Mouse (Mus musculus) mature B cell (primary cell): Measurements from ENCODE around the gene Ppan.

ENCODE experiments used
- in situ Hi-C: fragments of 300-500 bp; cut with MboI; formaldehyde crosslinking; loops from 2 replicates; pipeline ENCODE4 v1.14.3; 2019

The Ppan gene

GRCm38 (mm10) chr9:20879097-20879792, 8.7 kb upstream of the Ppan start, which contains the start of gene Angptl6:
Gene Angptl6, minus strand, starts transcription at chr9:20879727.
- in situ Hi-C loops, result no loop called here

GRCm38 (mm10) chr9:20886563-20886962, 1.4 kb upstream of the Ppan start:
- in situ Hi-C loops, result no loop called here

DNA sequence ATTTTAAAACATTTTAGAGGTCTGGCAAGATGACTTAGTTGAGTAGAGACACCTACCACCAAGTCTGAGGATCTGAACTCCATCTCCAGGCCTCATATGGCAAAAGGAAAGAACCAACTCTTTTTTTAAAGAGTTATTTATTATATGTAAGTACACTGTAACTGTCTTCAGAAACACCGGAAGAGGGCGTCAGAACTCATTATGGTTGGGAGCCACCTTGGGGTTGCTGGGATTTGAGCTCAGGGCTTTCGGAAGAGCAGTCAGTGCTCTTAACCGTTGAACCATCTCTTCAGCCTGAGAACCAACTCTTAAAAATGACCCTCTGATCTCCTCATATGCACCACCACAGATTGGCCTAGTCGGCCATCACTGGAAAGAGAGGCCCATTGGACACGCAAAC, 784 bp upstream of the Ppan start:
- in situ Hi-C loops, result no loop called here

DNA sequence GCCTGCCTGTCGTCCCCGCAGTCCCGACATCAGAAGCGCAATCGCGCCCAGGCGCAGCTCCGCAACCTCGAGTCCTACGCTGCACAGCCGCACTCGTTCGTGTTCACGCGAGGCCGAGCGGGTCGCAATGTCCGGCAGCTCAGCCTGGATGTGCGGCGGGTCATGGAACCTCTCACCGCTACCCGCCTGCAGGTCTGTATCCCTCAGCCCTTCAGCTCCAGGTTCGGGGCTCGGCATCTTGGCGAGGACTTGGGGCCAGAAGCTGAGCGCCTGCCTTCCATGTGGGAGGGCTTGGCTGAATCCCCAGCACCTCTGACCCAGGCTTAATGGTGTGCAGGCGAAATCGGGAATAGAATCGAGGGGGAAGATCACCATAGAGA, 401 bp downstream of the Ppan start:
- in situ Hi-C loops, result no loop called here

- in situ Hi-C loops, result loop anchor here (10.0 kb wide), 2 partner anchors 115 to 255 kb away; partner anchors contain the start of genes Cdc37 and Mrpl4
Measured at GRCm38 (mm10) chr9:20889185-20890141, 1.5 kb downstream of the Ppan start.

- in situ Hi-C loops, result loop anchor here (10.0 kb wide), 2 partner anchors 114 to 254 kb away; partner anchors contain the start of genes Cdc37 and Mrpl4
Measured at GRCm38 (mm10) chr9:20890411-20890810, 2.4 kb downstream of the Ppan start.

- in situ Hi-C loops, result loop anchor here (10.0 kb wide), 2 partner anchors 113 to 253 kb away; partner anchors contain the start of genes Cdc37 and Mrpl4
Measured at GRCm38 (mm10) chr9:20891339-20892103, 3.5 kb downstream of the Ppan start.

- in situ Hi-C loops, result loop anchor here (10.0 kb wide), 2 partner anchors 113 to 253 kb away; partner anchors contain the start of genes Cdc37 and Mrpl4
Measured at GRCm38 (mm10) chr9:20892104-20892653, 4.2 kb downstream of the Ppan start.

DNA sequence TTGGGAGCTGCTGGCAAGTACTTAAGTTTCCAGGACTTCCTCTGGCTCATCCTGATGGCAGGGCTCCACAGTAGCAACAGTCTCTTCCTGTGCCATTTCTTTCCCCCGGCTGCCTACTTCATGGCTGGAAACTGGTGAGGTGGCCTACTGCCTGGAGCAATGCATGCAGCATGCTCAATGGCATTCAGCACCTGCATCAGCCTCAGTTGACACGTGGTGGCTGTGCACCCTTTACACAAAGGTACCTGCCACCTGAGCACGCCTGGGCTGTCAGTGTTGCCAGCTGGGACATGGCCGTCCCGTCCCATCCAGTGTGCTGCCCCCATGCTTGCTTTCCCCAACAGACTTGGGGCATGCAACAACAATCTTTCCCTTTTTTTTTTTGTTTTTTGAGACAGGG, 5.1 kb downstream of the Ppan start:
- in situ Hi-C loops, result loop anchor here (10.0 kb wide), 2 partner anchors 112 to 252 kb away; partner anchors contain the start of genes Cdc37 and Mrpl4

DNA sequence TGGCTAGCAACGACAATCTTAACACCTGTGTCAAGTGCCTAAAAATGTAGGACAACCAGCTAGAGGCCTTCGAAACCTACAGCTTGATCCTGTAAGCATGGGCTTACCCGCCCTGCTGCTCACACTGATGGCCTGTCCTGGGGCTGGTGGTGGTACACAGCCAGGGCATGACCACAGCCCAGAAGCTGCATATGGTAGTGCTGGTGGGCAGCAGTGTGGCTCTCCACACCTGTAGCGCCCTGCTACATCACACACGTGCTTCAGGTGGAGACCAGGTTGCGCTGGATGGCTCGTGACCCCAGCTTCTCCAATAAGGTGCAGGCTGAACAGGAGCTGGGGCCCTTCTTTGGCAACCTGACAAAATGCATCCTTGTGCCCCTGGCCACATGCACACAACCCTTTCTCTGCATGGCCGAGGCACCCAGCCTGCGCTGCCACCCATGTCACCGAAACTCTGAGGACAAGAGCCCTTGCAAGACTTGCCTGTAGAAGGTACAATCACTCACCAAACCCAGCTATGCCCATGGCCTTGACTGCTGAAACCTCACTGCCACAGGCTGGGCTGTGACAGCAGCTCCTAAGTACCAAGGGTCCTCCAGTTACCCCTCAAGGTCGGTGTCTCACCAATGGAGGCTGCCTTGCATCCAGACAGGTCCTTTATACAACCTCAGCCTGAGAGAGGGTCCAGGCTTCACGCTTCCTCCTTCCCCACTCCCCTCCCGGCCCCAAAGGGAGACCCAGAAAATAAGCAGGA, 5.8 kb downstream of the Ppan start:
- in situ Hi-C loops, result loop anchor here (10.0 kb wide), 2 partner anchors 111 to 251 kb away; partner anchors contain the start of genes Cdc37 and Mrpl4

- in situ Hi-C loops, result loop anchor here (10.0 kb wide), 2 partner anchors 110 to 250 kb away; partner anchors contain the start of genes Cdc37 and Mrpl4
Measured at GRCm38 (mm10) chr9:20894629-20895028, 6.7 kb downstream of the Ppan start.

GRCm38 (mm10) chr9:20895382-20895781, 7.4 kb downstream of the Ppan start:
- in situ Hi-C loops, result loop anchor here (10.0 kb wide), 2 partner anchors 109 to 249 kb away; partner anchors contain the start of genes Cdc37 and Mrpl4

- in situ Hi-C loops, result loop anchor here (10.0 kb wide), 2 partner anchors 107 to 247 kb away; partner anchors contain the start of genes Cdc37 and Mrpl4
Measured at GRCm38 (mm10) chr9:20897736-20898510, 9.9 kb downstream of the Ppan start.

GRCm38 (mm10) chr9:20898511-20899073, 10.6 kb downstream of the Ppan start, which contains the start of gene Eif3g:
Gene Eif3g, minus strand, starts transcription at chr9:20898623.
- in situ Hi-C loops, result loop anchor here (10.0 kb wide), 2 partner anchors 106 to 246 kb away; partner anchors contain the start of genes Cdc37 and Mrpl4

DNA sequence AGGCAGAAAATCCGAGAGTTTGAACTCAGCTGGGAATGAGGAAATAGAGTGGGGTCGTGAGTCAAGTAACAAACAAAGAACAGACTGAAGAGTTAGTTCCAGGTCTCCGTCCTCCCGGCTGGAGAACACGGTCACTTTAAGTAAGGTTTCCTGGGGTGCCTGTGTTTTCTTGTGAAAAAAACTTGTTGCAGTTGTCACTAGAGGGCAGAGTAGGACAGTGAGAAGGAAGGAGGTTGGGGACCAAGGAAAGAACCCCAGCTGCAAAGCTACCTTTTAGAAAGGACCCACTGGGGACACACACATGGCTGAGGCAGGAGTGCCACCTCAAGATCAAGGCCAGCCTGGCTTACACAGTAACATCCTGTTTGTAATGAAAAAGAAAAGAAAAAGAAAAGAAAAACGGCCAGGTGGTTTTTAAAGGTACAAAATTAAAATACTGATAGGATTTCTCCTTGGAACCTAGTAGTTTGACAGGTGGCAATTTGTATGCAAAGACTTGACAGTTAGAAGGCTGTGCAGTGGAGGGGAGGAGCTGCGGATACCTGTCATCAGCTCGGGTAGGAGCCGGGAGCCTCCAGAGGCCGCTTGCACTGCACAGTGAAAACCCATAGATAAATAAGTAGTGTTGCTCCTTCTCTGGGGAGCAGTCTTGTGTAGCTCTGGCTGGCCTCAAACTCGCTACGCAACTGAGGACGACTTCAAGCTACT, 13.6 kb downstream of the Ppan start:
- in situ Hi-C loops, result no loop called here

DNA sequence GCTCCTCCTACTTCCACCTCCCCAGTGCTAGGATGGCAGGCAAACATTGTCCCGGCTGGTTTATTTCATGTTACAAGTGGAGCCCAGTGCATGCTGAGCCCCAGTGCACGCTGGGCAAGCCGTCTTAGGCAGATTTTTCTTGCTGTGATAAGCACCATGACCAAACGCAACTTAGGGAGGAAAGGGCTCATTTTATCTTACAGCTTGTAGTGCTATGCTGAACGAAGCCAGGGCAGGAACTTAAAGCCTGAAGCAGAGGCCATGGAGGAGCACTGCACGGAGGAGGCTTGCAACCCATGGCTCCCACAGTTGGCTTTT, 14.2 kb downstream of the Ppan start:
- in situ Hi-C loops, result no loop called here

GRCm38 (mm10) chr9:20909948-20910347, 22.0 kb downstream of the Ppan start:
- in situ Hi-C loops, result no loop called here

DNA sequence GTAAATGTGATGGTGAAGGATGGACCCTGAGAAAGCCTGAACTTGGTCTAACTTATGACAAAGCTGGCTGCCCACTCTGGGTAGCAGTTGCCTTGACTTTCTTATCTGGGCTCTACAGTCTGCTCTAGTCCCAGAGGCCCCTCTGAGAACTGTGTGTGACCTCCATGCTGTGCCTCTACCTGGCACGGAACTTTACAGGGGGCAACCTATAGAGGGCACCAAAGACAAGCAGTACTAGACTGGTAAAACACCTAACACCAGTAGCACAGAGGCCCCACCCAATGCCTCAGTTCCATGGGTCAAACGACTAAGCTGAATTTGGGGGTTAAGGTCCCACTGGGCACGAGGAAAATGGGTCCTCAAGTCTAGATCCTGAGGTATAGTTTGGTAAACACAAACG, 28.2 kb downstream of the Ppan start:
- in situ Hi-C loops, result no loop called here
